Mouse (Mus musculus) left cerebral cortex, adult 9 months (tissue): ENCODE data around the gene Gm13271.
"Not testable (repeated sequence)": the region's sequence is repeated elsewhere in the genome, so short reads cannot be mapped to it uniquely, and the experiment has no call there.

Experiments
- DNase-seq, 2 experiments: peaks; one replicate each; pipeline ENCODE4 v3.0.0; 2022; ENCODE audit warnings: low spot score in 2 of 2

The Gm13271 gene

GRCm38 (mm10) chr4:88760431-88760830 is 5.8 kb downstream of the Gm13271 start:
- peak in 1 of 2 experiments; percentile 59 for DNase-seq

GRCm38 (mm10) chr4:88761776-88762175 is 7.1 kb downstream of the Gm13271 start:
- peak; percentile 64 to 71 for DNase-seq

GRCm38 (mm10) chr4:88762341-88762740 is 7.7 kb downstream of the Gm13271 start:
- not testable (repeated sequence) for DNase-seq

- DNase-seq, result peak in 1 of 2 experiments; percentile 26
These were observed 8.8 kb downstream of the Gm13271 start for GRCm38 (mm10) chr4:88763384-88764018.

GRCm38 (mm10) chr4:88773534-88773933 is 18.9 kb downstream of the Gm13271 start, which contains the start of gene Gm13290:
Gene Gm13290, plus strand, starts transcription at chr4:88773834.
- not testable (repeated sequence) for DNase-seq

- not testable (repeated sequence) for DNase-seq
These were observed 22.0 kb downstream of the Gm13271 start, which contains the start of gene Gm13289 for GRCm38 (mm10) chr4:88776622-88777021. Gene Gm13289, plus strand, starts transcription at chr4:88776922.

GRCm38 (mm10) chr4:88779550-88779949 is 24.9 kb downstream of the Gm13271 start, which contains the start of gene Gm13272:
Gene Gm13272, plus strand, starts transcription at chr4:88779850.
- not testable (repeated sequence) for DNase-seq

GRCm38 (mm10) chr4:88780320-88780719 is 25.7 kb downstream of the Gm13271 start:
- DNase-seq, result not testable (repeated sequence)

- DNase-seq, result not testable (repeated sequence)
These were observed 27.2 kb downstream of the Gm13271 start, which contains the start of gene Ifnz for GRCm38 (mm10) chr4:88781831-88782230. Gene Ifnz, plus strand, starts transcription at chr4:88782131.

- not testable (repeated sequence) for DNase-seq
These were observed 27.7 kb downstream of the Gm13271 start for GRCm38 (mm10) chr4:88782335-88782734.

GRCm38 (mm10) chr4:88785409-88785808 is 30.7 kb downstream of the Gm13271 start, which contains the start of gene Gm13276:
Gene Gm13276, plus strand, starts transcription at chr4:88785709.
- DNase-seq, result not testable (repeated sequence)

GRCm38 (mm10) chr4:88788402-88788801 is 33.7 kb downstream of the Gm13271 start, which contains the start of gene Gm13277:
Gene Gm13277, plus strand, starts transcription at chr4:88788632.
- DNase-seq, result peak; percentile 22 to 74

GRCm38 (mm10) chr4:88791250-88791649 is 36.6 kb downstream of the Gm13271 start, which contains the start of gene Gm13278:
Gene Gm13278, plus strand, starts transcription at chr4:88791550.
- DNase-seq, result not testable (repeated sequence)

- DNase-seq, result peak; percentile 46 to 74
These were observed 39.4 kb downstream of the Gm13271 start, which contains the start of gene Gm13275 for GRCm38 (mm10) chr4:88793936-88794675. Gene Gm13275, plus strand, starts transcription at chr4:88794487.

- not testable (repeated sequence) for DNase-seq
These were observed 42.4 kb downstream of the Gm13271 start, which contains the start of gene Gm13279 for GRCm38 (mm10) chr4:88797097-88797496. Gene Gm13279, plus strand, starts transcription at chr4:88797397.

GRCm38 (mm10) chr4:88799365-88799764 is 44.7 kb downstream of the Gm13271 start, which contains the start of gene Gm13285:
Gene Gm13285, plus strand, starts transcription at chr4:88799665.
- DNase-seq, result not testable (repeated sequence)

GRCm38 (mm10) chr4:88802954-88803353 is 48.3 kb downstream of the Gm13271 start, which contains the start of gene Gm13287:
Gene Gm13287, plus strand, starts transcription at chr4:88803254.
- not testable (repeated sequence) for DNase-seq
